Mouse (Mus musculus) E14TG2a.4 (cell line): ENCODE results near the gene Camk2g.

Experiments used
- CTCF ChIP-seq: conservative IDR thresholded peaks from 2 replicates; pipeline ENCODE4 v1.5.1; 2014; ENCODE audit warnings: low read length
- NANOG ChIP-seq: IDR thresholded peaks from 2 replicates; pipeline ENCODE4 v1.6.1; 2014; ENCODE audit warnings: borderline replicate concordance, low read length, mixed read lengths
- POU5F1 ChIP-seq: IDR thresholded peaks from 2 replicates; pipeline ENCODE4 v1.6.1; 2014; ENCODE audit warnings: low read length, borderline replicate concordance

DNA sequence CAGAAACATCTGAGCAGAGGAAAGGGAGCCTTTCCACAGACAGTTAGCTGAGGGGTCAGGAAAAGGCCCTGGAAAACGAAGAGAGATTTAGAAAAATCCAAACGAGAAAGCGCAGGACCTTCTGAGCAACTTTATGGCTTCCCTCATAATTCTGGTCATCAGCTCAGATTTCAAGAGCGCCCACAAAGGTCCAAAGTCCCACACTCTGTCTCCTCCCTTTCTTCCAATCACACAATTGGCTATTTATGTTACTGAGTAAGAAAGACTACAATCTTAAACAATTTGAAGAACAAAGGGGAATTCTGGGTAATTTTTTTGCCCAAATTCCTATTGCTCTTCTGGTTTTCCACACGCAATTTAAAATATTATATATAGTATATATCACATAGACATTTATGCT lies 43.4 kb downstream of the Camk2g start:
- no peak for TF ChIP-seq CTCF
- no peak for TF ChIP-seq NANOG
- no peak for TF ChIP-seq POU5F1
